Mouse (Mus musculus): ENCODE data around the gene Prss23. TPM values are rescaled to one million over a fixed set of nuclear protein-coding genes. Genes with fewer than 3 reads are reported as not detected.

Prss23 gene
- total and polyA plus RNA-seq, 3 experiments, result 18.9 to 50.1 (median 20.6) TPM

- Histone ChIP-seq H3K9ac (ENCODE audit: low read depth, low read length) (no peak overlapping the region), H3K4me3 (no peak overlapping the region), H3K27me3 (ENCODE audit: control insufficient read depth, insufficient read depth, low read length) (no peaks in the 10 kb centered on the region), H3K79me2 (replicated peaks; ENCODE audit: control insufficient read depth, insufficient read depth, low read length) (no peaks in the 10 kb centered on the region), H3K27ac (no peak overlapping the region), H3K4me1 (ENCODE audit: control insufficient read depth, insufficient read depth, low read length) (peaks cover 2% of the 10 kb centered on the region), H3K36me3 (ENCODE audit: control insufficient read depth, insufficient read depth, low read length) (peaks cover 2% of the 10 kb centered on the region; the same call in 1 of the 2 replicates)
- TF ChIP-seq CTCF (IDR thresholded peaks at IDR 0.05), result no peak
- TF ChIP-seq EP300 (IDR thresholded peaks at IDR 0.05; ENCODE audit: insufficient read depth, low read depth, low read length), result no peak
- no peak for TF ChIP-seq POLR2A (IDR thresholded peaks at IDR 0.05; ENCODE audit: insufficient read depth, low read depth, low read length)
- no peak for DNase-seq
- WGBS, result 77% methylated on average over 2 of the region's 2 CpGs
- intact Hi-C loops (cut with DNase I), result no loop called here
Measured at GRCm38 (mm10) chr7:89459691-89460090, 67.3 kb downstream of the Prss23 start.

Other genes starting within 250 kb of the Prss23 start
- gene Tmem135, start 123.0 kb downstream of the Prss23 start, total RNA-seq (2021), result 10 to 100 TPM; 43.2 to 45.1 TPM
- gene Tmem135, start 123.0 kb downstream of the Prss23 start, polyA plus RNA-seq (2012; rRNA removed), result 18.8 and 27.2 TPM in 2 replicates
- gene Fzd4, start 122.8 kb downstream of the Prss23 start, total RNA-seq (2021), result 10 to 100 TPM; 33.7 to 36.2 TPM
- gene Fzd4, start 122.8 kb downstream of the Prss23 start, polyA plus RNA-seq (2012; rRNA removed), result 15.2 and 26.1 TPM in 2 replicates
- gene Me3, start 105.2 kb upstream of the Prss23 start, total RNA-seq (2021), result 100 to 1,000 TPM; 119 to 140 TPM
- gene Me3, start 105.2 kb upstream of the Prss23 start, polyA plus RNA-seq (2012; rRNA removed), result 107 and 150 TPM in 2 replicates

Measured in heart, adult 2 months (tissue).